ENCODE assay signal across 29 mouse cellular contexts in the genomic region with DNA sequence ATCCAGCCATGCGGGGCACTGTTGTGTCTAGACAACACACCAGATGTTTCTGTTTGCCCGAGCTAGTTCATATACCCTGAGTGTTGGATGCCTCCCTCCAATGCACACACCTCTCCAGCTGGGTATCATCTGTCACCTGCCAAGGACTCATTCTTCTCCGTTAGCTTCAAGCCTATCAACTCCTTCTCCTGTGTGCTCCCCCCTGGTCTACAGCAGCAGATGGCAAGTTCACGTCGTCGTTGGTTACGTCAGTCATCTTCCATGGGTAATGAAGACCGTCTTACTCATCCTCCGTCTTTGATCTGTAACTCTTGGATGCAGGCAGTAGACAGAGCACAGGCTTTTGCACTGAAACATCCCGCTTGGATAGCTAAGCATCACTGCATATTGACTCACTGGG. TPM values are rescaled to one million over a fixed set of nuclear protein-coding genes. Genes with fewer than 3 reads are reported as not detected.
"Had no signal": no experiment of that assay in that cellular context is flagged by ENCODE, and none has a peak within 500 bp of the region (broad histone marks: within the 10 kb centered on the region; RNA-seq: fewer than 3 reads in every experiment).

No protein-coding gene starts in this region.

- ATAC-seq: liver, embryonic 12.5 days; midbrain, embryonic 15.5 days had no signal

- H3K36me3 ChIP-seq: limb, embryonic 10.5 days; limb, embryonic 13.5 days; liver, embryonic 12.5 days; liver, embryonic 15.5 days; midbrain, embryonic 12.5 days; midbrain, embryonic 15.5 days; neural tube, embryonic 13.5 days had no signal

- H3K27ac ChIP-seq: kidney, postnatal 0 days; layer of hippocampus, adult 2 months; limb, embryonic 10.5 days; limb, embryonic 13.5 days; liver, embryonic 12.5 days; liver, embryonic 15.5 days; midbrain, embryonic 12.5 days; midbrain, embryonic 15.5 days; neural tube, embryonic 13.5 days; stomach, postnatal 0 days had no signal

- H3K4me2 ChIP-seq: limb, embryonic 13.5 days; liver, embryonic 12.5 days; liver, embryonic 15.5 days; midbrain, embryonic 12.5 days; midbrain, embryonic 15.5 days; neural tube, embryonic 13.5 days had no signal

- H3K4me1 ChIP-seq: limb, embryonic 10.5 days; limb, embryonic 13.5 days; liver, embryonic 12.5 days; liver, embryonic 15.5 days had no signal

- H3K9ac ChIP-seq: limb, embryonic 13.5 days; liver, embryonic 12.5 days; liver, embryonic 15.5 days; midbrain, embryonic 12.5 days; midbrain, embryonic 15.5 days; neural tube, embryonic 13.5 days had no signal

- H3K9me3 ChIP-seq: limb, embryonic 10.5 days; limb, embryonic 13.5 days; liver, embryonic 12.5 days; liver, embryonic 15.5 days; midbrain, embryonic 12.5 days; midbrain, embryonic 15.5 days; neural tube, embryonic 13.5 days had no signal

- H3K27me3 ChIP-seq: limb, embryonic 13.5 days; liver, embryonic 12.5 days; liver, embryonic 15.5 days; midbrain, embryonic 15.5 days; neural tube, embryonic 13.5 days had no signal

- DNase-seq: kidney, adult 2 months; kidney, postnatal 25 days; layer of hippocampus, adult 9-11 months; liver; lung, adult 2 months; lung, postnatal 10 days; lung, postnatal 4 days; right cerebral cortex, adult 18-20 months; right cerebral cortex, postnatal 14 days; right cerebral cortex, postnatal 4 days; thymus, postnatal 25 days had no signal

- H3K4me3 ChIP-seq: layer of hippocampus, adult 2 months; limb, embryonic 10.5 days; limb, embryonic 13.5 days; liver, embryonic 12.5 days; liver, embryonic 15.5 days; midbrain, embryonic 12.5 days; midbrain, embryonic 15.5 days; myocyte; neural tube, embryonic 13.5 days had no signal

RNA-seq across cellular contexts. Expression of a gene that starts 42.8 kb away (rescaled TPM):
- total RNA-seq: megakaryocyte progenitor cell, adult 5-6 weeks; megakaryocyte-erythroid progenitor cell, adult 5-6 weeks; monocyte, adult 5-6 weeks; neutrophil, adult 5-6 weeks had no signal
- polyA plus RNA-seq: kidney, embryonic 14.5 days; kidney, postnatal 0 days; large intestine, adult 2 months; limb, embryonic 10.5 days; limb, embryonic 13.5 days; liver, embryonic 12.5 days; liver, embryonic 15.5 days; myocyte; stomach, embryonic 14.5 days; stomach, postnatal 0 days had no signal
